Mouse (Mus musculus): ENCODE data around the gene Ugt2a3. TPM values are rescaled to one million over a fixed set of nuclear protein-coding genes. Genes with fewer than 3 reads are reported as not detected.

Ugt2a3 gene
- polyA plus RNA-seq, 1 experiment from 2014 or later = not detected

Other genes starting within 250 kb of the Ugt2a3 start
- not detected in 2 replicates for gene Ugt2b36, start 244.6 kb downstream of the Ugt2a3 start, polyA plus RNA-seq (2014; fragmentation: Nextera tagmentation; extraction: Ambion mirVana)
- 0.16 TPM in 1 of 2 replicates, not detected in the other for gene Ugt2b5, start 196.9 kb downstream of the Ugt2a3 start, polyA plus RNA-seq (2014; fragmentation: Nextera tagmentation; extraction: Ambion mirVana)
- gene Ugt2b37, start 82.4 kb downstream of the Ugt2a3 start, polyA plus RNA-seq (2014; fragmentation: Nextera tagmentation; extraction: Ambion mirVana) = not detected in 2 replicates
- gene Ugt2b38, start 87.0 kb upstream of the Ugt2a3 start, polyA plus RNA-seq (2014; fragmentation: Nextera tagmentation; extraction: Ambion mirVana) = not detected in 2 replicates
- not detected in 2 replicates for gene Ugt2a2, start 145.1 kb upstream of the Ugt2a3 start, polyA plus RNA-seq (2014; fragmentation: Nextera tagmentation; extraction: Ambion mirVana)
- not detected in 2 replicates for gene Gm43638, start 149.6 kb upstream of the Ugt2a3 start, polyA plus RNA-seq (2014; fragmentation: Nextera tagmentation; extraction: Ambion mirVana)
- not detected in 2 replicates for gene Ugt2a1, start 153.7 kb upstream of the Ugt2a3 start, polyA plus RNA-seq (2014; fragmentation: Nextera tagmentation; extraction: Ambion mirVana)
- gene Sult1b1, start 201.0 kb upstream of the Ugt2a3 start, polyA plus RNA-seq (2014; fragmentation: Nextera tagmentation; extraction: Ambion mirVana) = not detected in 2 replicates
- gene Sult1d1, start 231.8 kb upstream of the Ugt2a3 start, polyA plus RNA-seq (2014; fragmentation: Nextera tagmentation; extraction: Ambion mirVana) = 0.16 TPM in 1 of 2 replicates, not detected in the other

Data from neural tube, embryonic 11.5 days (tissue).